Mouse (Mus musculus): ENCODE measurements around the gene Gpcpd1. TPM values are rescaled to one million over a fixed set of nuclear protein-coding genes. Genes with fewer than 3 reads are reported as not detected.

Gpcpd1 gene
- polyA plus RNA-seq (2011; ENCODE audit: insufficient read depth, insufficient read length, low replicate concordance, missing spikeins) = 68.5 and 72.1 TPM in 2 replicates

GRCm38 (mm10) chr2:132587240-132587779 lies at the start of gene Gpcpd1:
Gpcpd1 (minus strand) TSS chr2:132587729.
- WGBS = 83% methylated on average over 7 of the region's 7 CpGs
- Histone ChIP-seq H3K4me3 (replicated peaks; ENCODE audit: control insufficient read depth, low read depth, low read length) (no peak within 1 kb of the TSS), H3K27ac (ENCODE audit: control insufficient read depth, insufficient read depth, low read depth, low read length, poor library complexity) (no peak within 1 kb of the TSS), H3K4me1 (ENCODE audit: control insufficient read depth, insufficient read depth, low read length) (no peaks in the 10 kb centered on the region)
- no peak for TF ChIP-seq CTCF (IDR thresholded peaks at IDR 0.05; ENCODE audit: control insufficient read depth, insufficient read depth, low read length)
- no peak for TF ChIP-seq POLR2A (IDR thresholded peaks at IDR 0.05; ENCODE audit: borderline replicate concordance, control insufficient read depth, low read depth, low read length)

DNA sequence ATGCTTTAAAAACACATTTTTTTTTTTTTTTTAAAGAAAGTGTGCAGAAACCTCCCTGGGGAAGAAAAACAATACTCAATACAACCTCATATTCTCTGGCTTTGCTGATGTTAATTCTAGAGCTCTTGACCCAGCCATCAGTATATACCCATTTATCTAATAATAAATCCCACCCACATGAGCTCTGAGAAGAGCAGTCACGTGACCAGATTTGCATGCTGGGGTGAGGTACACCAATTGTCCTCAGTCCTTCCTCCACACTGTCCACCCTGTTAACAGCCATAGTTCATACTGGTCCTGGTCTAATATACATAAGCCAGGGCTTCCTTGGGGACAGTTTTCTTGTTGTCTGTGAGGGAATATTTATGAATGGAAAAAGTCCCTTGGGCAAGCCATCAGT lies 49.0 kb upstream of the Gpcpd1 start:
- H3K4me3 ChIP-seq (replicated peaks; ENCODE audit: control insufficient read depth, low read depth, low read length) = no peak overlapping the region
- H3K4me1 ChIP-seq (ENCODE audit: control insufficient read depth, insufficient read depth, low read length) = peaks cover 1% of the 10 kb centered on the region; the same call in 1 of the 2 replicates
- 73% methylated on average over 1 of the region's 1 CpGs for WGBS
- H3K27ac ChIP-seq (ENCODE audit: control insufficient read depth, insufficient read depth, low read depth, low read length, poor library complexity) = no peak overlapping the region
- TF ChIP-seq CTCF (IDR thresholded peaks at IDR 0.05; ENCODE audit: control insufficient read depth, insufficient read depth, low read length) (no peak), POLR2A (IDR thresholded peaks at IDR 0.05; ENCODE audit: borderline replicate concordance, control insufficient read depth, low read depth, low read length) (no peak)

DNA sequence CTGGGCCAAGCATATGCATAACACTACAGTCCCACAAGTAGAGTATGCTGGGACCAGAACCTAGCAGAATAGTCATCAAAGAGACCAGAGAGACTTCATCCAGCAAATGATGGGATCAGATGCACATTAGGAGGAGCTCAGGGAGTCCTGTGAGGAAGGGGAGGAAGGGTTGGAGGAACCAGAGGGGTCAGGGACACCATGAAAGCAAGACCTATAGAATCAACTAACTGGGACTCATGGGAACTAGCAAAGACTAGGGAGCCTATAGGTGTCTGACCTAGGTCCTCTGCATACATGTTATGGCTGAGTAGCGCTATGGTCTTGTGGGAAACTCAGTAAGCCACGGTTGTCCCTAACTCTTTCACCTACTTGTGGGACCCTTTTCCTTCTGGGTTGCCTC lies 41.1 kb upstream of the Gpcpd1 start:
- Histone ChIP-seq H3K4me3 (replicated peaks; ENCODE audit: control insufficient read depth, low read depth, low read length) (no peak overlapping the region), H3K4me1 (ENCODE audit: control insufficient read depth, insufficient read depth, low read length) (no peaks in the 10 kb centered on the region), H3K27ac (ENCODE audit: control insufficient read depth, insufficient read depth, low read depth, low read length, poor library complexity) (no peak overlapping the region)
- no peak for TF ChIP-seq POLR2A (IDR thresholded peaks at IDR 0.05; ENCODE audit: borderline replicate concordance, control insufficient read depth, low read depth, low read length)
- TF ChIP-seq CTCF (IDR thresholded peaks at IDR 0.05; ENCODE audit: control insufficient read depth, insufficient read depth, low read length) = no peak
- WGBS = 85% methylated on average over 2 of the region's 2 CpGs

DNA sequence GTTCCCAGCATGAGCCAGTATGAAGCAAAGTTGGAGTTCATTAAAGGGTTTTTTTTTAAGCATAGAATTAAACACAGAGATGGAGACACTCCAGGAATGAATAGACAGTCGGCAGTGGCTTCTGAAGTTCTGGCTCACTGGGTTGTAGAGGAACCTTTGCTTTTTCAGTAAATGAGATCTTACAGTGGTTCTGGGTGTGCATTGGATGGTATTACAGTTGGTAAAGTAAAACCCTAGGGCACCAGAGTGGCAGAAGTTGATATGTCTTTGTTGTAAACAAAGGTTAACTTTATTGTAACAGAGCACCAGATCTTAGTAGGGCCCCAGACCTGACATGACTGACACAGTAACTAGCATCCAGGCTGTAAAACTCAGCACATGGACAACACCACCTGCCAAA lies 35.6 kb upstream of the Gpcpd1 start:
- H3K4me1 ChIP-seq (ENCODE audit: control insufficient read depth, insufficient read depth, low read length) = no peaks in the 10 kb centered on the region
- H3K27ac ChIP-seq (ENCODE audit: control insufficient read depth, insufficient read depth, low read depth, low read length, poor library complexity) = no peak overlapping the region
- TF ChIP-seq CTCF (IDR thresholded peaks at IDR 0.05; ENCODE audit: control insufficient read depth, insufficient read depth, low read length) (no peak), POLR2A (IDR thresholded peaks at IDR 0.05; ENCODE audit: borderline replicate concordance, control insufficient read depth, low read depth, low read length) (no peak)
- 77% methylated on average over 1 of the region's 1 CpGs for WGBS
- no peak overlapping the region for H3K4me3 ChIP-seq (replicated peaks; ENCODE audit: control insufficient read depth, low read depth, low read length)

- TF ChIP-seq POLR2A (IDR thresholded peaks at IDR 0.05; ENCODE audit: borderline replicate concordance, control insufficient read depth, low read depth, low read length) (no peak), CTCF (IDR thresholded peaks at IDR 0.05; ENCODE audit: control insufficient read depth, insufficient read depth, low read length) (no peak)
- 75% methylated on average over 3 of the region's 3 CpGs for WGBS
- H3K4me1 ChIP-seq (ENCODE audit: control insufficient read depth, insufficient read depth, low read length) = no peaks in the 10 kb centered on the region; the same call in 1 of the 2 replicates
- no peak overlapping the region for H3K4me3 ChIP-seq (replicated peaks; ENCODE audit: control insufficient read depth, low read depth, low read length)
- no peak overlapping the region for H3K27ac ChIP-seq (ENCODE audit: control insufficient read depth, insufficient read depth, low read depth, low read length, poor library complexity)
Observed at GRCm38 (mm10) chr2:132617693-132618092, 30.2 kb upstream of the Gpcpd1 start.

GRCm38 (mm10) chr2:132613581-132614188 lies 26.2 kb upstream of the Gpcpd1 start:
- TF ChIP-seq CTCF (IDR thresholded peaks at IDR 0.05; ENCODE audit: control insufficient read depth, insufficient read depth, low read length) (no peak), POLR2A (IDR thresholded peaks at IDR 0.05; ENCODE audit: borderline replicate concordance, control insufficient read depth, low read depth, low read length) (no peak)
- H3K27ac ChIP-seq (ENCODE audit: control insufficient read depth, insufficient read depth, low read depth, low read length, poor library complexity) = no peak overlapping the region
- no peak overlapping the region for H3K4me3 ChIP-seq (replicated peaks; ENCODE audit: control insufficient read depth, low read depth, low read length)
- 44% methylated on average over 5 of the region's 5 CpGs for WGBS
- H3K4me1 ChIP-seq (ENCODE audit: control insufficient read depth, insufficient read depth, low read length) = no peaks in the 10 kb centered on the region; the same call in 1 of the 2 replicates

- H3K4me1 ChIP-seq (ENCODE audit: control insufficient read depth, insufficient read depth, low read length) = peaks cover 3% of the 10 kb centered on the region
- no peak for TF ChIP-seq CTCF (IDR thresholded peaks at IDR 0.05; ENCODE audit: control insufficient read depth, insufficient read depth, low read length)
- no peak for TF ChIP-seq POLR2A (IDR thresholded peaks at IDR 0.05; ENCODE audit: borderline replicate concordance, control insufficient read depth, low read depth, low read length)
- H3K27ac ChIP-seq (ENCODE audit: control insufficient read depth, insufficient read depth, low read depth, low read length, poor library complexity) = no peak overlapping the region
- 82% methylated on average over 4 of the region's 4 CpGs for WGBS
- no peak overlapping the region for H3K4me3 ChIP-seq (replicated peaks; ENCODE audit: control insufficient read depth, low read depth, low read length)
Observed at GRCm38 (mm10) chr2:132611551-132612233, 24.2 kb upstream of the Gpcpd1 start.

Data from bone marrow, adult 2 months (tissue).